Mouse (Mus musculus): Measurements from ENCODE around the gene Fsd1l. TPM values are rescaled to one million over a fixed set of nuclear protein-coding genes. Genes with fewer than 3 reads are reported as not detected.
"Not testable (repeated sequence)": the region's sequence is repeated elsewhere in the genome, so short reads cannot be mapped to it uniquely, and the experiment has no call there.

Fsd1l gene
- polyA plus RNA-seq, 3 experiments from 2014 or later = 3.8 to 12.0 (median 7.0) TPM

GRCm38 (mm10) chr4:53630963-53631315 lies 332 bp upstream of the Fsd1l start:
- no peak for ATAC-seq

- no peak for ATAC-seq
Measured at GRCm38 (mm10) chr4:53632011-53632349, 709 bp downstream of the Fsd1l start.

GRCm38 (mm10) chr4:53635336-53635735 lies 4.1 kb downstream of the Fsd1l start:
- ATAC-seq = no peak

GRCm38 (mm10) chr4:53637269-53637909 lies 6.1 kb downstream of the Fsd1l start:
- ATAC-seq = no peak

- ATAC-seq = no peak
Measured at GRCm38 (mm10) chr4:53638549-53639123, 7.4 kb downstream of the Fsd1l start.

- no peak for ATAC-seq
Measured at GRCm38 (mm10) chr4:53658029-53658428, 26.8 kb downstream of the Fsd1l start.

- ATAC-seq = no peak
Measured at GRCm38 (mm10) chr4:53660711-53661110, 29.4 kb downstream of the Fsd1l start.

- no peak for ATAC-seq
Measured at GRCm38 (mm10) chr4:53682092-53682491, 50.8 kb downstream of the Fsd1l start.

GRCm38 (mm10) chr4:53688965-53689364 lies 57.7 kb downstream of the Fsd1l start:
- ATAC-seq = no peak

- no peak for ATAC-seq
Measured at GRCm38 (mm10) chr4:53691418-53691817, 60.1 kb downstream of the Fsd1l start.

- ATAC-seq = not testable (repeated sequence)
Measured at GRCm38 (mm10) chr4:53709166-53709565, 77.9 kb downstream of the Fsd1l start.

- no peak for ATAC-seq
Measured at GRCm38 (mm10) chr4:53710021-53710420, 78.8 kb downstream of the Fsd1l start.

- ATAC-seq = no peak
Measured at GRCm38 (mm10) chr4:53710555-53711328, 79.5 kb downstream of the Fsd1l start.

GRCm38 (mm10) chr4:53713704-53714050 lies 82.4 kb downstream of the Fsd1l start, which contains the start of gene Fktn:
Gene Fktn (plus strand): TSS chr4:53713998.
- peak; percentile 51 for ATAC-seq

- ATAC-seq = peak; percentile 86
Measured at GRCm38 (mm10) chr4:53714051-53714814, 83.0 kb downstream of the Fsd1l start.

GRCm38 (mm10) chr4:53715977-53716376 lies 84.7 kb downstream of the Fsd1l start:
- ATAC-seq = no peak

- ATAC-seq = no peak
Measured at GRCm38 (mm10) chr4:53717546-53717945, 86.3 kb downstream of the Fsd1l start.

GRCm38 (mm10) chr4:53718261-53718660 lies 87.0 kb downstream of the Fsd1l start:
- ATAC-seq = no peak

- ATAC-seq = no peak
Measured at GRCm38 (mm10) chr4:53722506-53722905, 91.2 kb downstream of the Fsd1l start.

- ATAC-seq = not testable (repeated sequence)
Measured at GRCm38 (mm10) chr4:53726100-53726499, 94.8 kb downstream of the Fsd1l start.

- ATAC-seq = no peak
Measured at GRCm38 (mm10) chr4:53728121-53728520, 96.8 kb downstream of the Fsd1l start.

- ATAC-seq = peak; percentile 75
Measured at GRCm38 (mm10) chr4:53738956-53739616, 107.8 kb downstream of the Fsd1l start.

GRCm38 (mm10) chr4:53749831-53750230 lies 118.6 kb downstream of the Fsd1l start:
- ATAC-seq = no peak
